11 mouse cellular contexts compared by ENCODE assay signal in the genomic region with DNA sequence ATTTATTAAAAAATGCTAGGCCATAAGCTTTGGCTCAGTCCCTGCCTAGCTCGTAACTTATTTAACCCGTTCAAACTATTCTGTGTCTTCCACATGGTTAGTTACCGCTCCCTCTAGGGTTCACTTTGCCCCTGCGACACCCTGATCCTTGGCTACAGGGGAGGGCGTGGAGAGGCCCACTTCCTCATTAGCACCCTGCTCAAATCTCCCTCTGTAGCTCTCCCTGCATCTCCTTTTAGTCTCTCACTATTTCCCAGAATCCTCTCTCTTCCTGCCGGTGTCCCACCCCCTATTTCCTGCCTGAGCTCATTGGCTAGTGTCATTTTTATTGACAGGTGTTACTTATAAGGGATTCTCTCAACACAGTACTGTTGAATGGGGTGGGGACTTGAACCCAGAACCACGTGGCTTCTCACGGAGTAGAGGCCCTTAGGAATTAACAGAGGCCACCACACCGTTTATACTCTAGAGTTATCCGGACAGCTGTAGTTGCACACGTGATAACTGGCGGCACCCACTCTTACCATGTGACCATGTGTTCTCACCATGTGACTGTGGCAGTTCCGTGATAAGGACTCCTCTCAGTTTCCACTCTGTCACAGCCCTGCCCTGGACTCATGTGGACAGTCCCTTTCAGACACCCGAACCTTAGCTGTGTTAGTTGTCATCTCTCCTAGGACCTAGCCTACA. TPM values are rescaled to one million over a fixed set of nuclear protein-coding genes. Genes with fewer than 3 reads are reported as not detected.
DNase-seq lines count a peak whose midpoint lies in the region; ATAC-seq and TF ChIP-seq lines count a peak whose summit lies in the region.
"Had no signal": no experiment of that assay in that cellular context is flagged by ENCODE, and none has a peak within 500 bp of the region (broad histone marks: within the 10 kb centered on the region; RNA-seq: fewer than 3 reads in every experiment).

No protein-coding gene starts in this region.

- H3K9me3 ChIP-seq in kidney, embryonic 16.5 days (ENCODE audit: low read length) = no peaks in the 10 kb centered on the region
- no peaks in the 10 kb centered on the region for H3K9me3 ChIP-seq in G1E (replicated peaks)
- H3K9me3 ChIP-seq: hindbrain, embryonic 13.5 days had no signal

- WGBS in kidney, embryonic 16.5 days = 84% methylated on average over 14 of the region's 14 CpGs

- H3K27ac ChIP-seq in kidney, embryonic 16.5 days (ENCODE audit: low read length) = no peak overlapping the region

- H3K36me3 ChIP-seq in kidney, embryonic 16.5 days (ENCODE audit: insufficient read depth, low read length) = peaks cover 84% of the 10 kb centered on the region
- H3K36me3 ChIP-seq in G1E (replicated peaks) = peaks cover 58% of the 10 kb centered on the region

- H3K27me3 ChIP-seq in kidney, embryonic 16.5 days (ENCODE audit: insufficient read depth, low read length) = no peaks in the 10 kb centered on the region
- H3K27me3 ChIP-seq in G1E (ENCODE audit: insufficient read depth, low read length) = peaks cover 5% of the 10 kb centered on the region; the same call in 1 of the 2 replicates

- no peak overlapping the region for H3K4me3 ChIP-seq in kidney, embryonic 16.5 days (ENCODE audit: low read length)
- no peak overlapping the region for H3K4me3 ChIP-seq in G1E (ENCODE audit: low read depth, low read length)
- H3K4me3 ChIP-seq: hindbrain, embryonic 13.5 days had no signal

- DNase-seq in cerebellum, adult 8-10 months = peak; percentile 26
- DNase-seq in cerebellum, postnatal 4 days (ENCODE audit: low spot score in 2 of 2) = no peak
- DNase-seq in kidney, adult 8-10 months = peak; percentile 60 to 68
- peak; percentile 39 for DNase-seq in G1E (ENCODE audit: low spot score)
- DNase-seq in kidney, postnatal 14 days = peak; percentile 58
- DNase-seq in retina, embryonic 14.5 days (ENCODE audit: low spot score) = no peak
- DNase-seq: adrenal gland, postnatal 10 days had no signal

- ATAC-seq in kidney, embryonic 16.5 days (ENCODE audit: low FRiP score, low TSS enrichment) = no peak
- ATAC-seq in G1E (ENCODE audit: extremely low read depth, insufficient number of reproducible peaks, low FRiP score, poor library complexity, severe bottlenecking) = peak; percentile 22; the same call in 1 of the 2 replicates
- no peak for ATAC-seq in frontal cortex, adult (ENCODE audit: low TSS enrichment)
- ATAC-seq: midbrain, embryonic 16.5 days had no signal

- no peak for TF ChIP-seq CTCF in G1E (IDR thresholded peaks at IDR 0.05; ENCODE audit: low read depth, low read length)

- H3K9ac ChIP-seq in kidney, embryonic 16.5 days (replicated peaks; ENCODE audit: low read length) = no peak overlapping the region
- H3K9ac ChIP-seq: hindbrain, embryonic 13.5 days had no signal

- no peak overlapping the region for H3K4me2 ChIP-seq in kidney, embryonic 16.5 days (replicated peaks; ENCODE audit: low read depth, low read length)
- H3K4me2 ChIP-seq: hindbrain, embryonic 13.5 days had no signal

- H3K4me1 ChIP-seq in kidney, embryonic 16.5 days (ENCODE audit: insufficient read depth, low read length) = peaks cover 20% of the 10 kb centered on the region
- peaks cover 6% of the 10 kb centered on the region; the same call in 1 of the 2 replicates for H3K4me1 ChIP-seq in G1E (ENCODE audit: insufficient read depth, low read depth, low read length)

RNA-seq across cellular contexts. Expression of gene Ppara, which starts 36.3 kb away (rescaled TPM):
- polyA plus RNA-seq in kidney, embryonic 16.5 days (2015; fragmentation: Nextera tagmentation; extraction: Ambion mirVana) = 5.1 and 5.9 TPM in 2 replicates
- not detected in 2 replicates for total RNA-seq in G1E (2014; fragmentation: Nextera tagmentation)
- 0.11 TPM in 1 of 2 replicates, not detected in the other for total RNA-seq in G1E (2017)
- polyA plus RNA-seq in G1E (2012) = not detected in 2 replicates

Comparison
In these comparisons a context has a peak if more than half of its experiments do, and no peak if none do; other contexts are left out.
1. DNase-seq: peak in cerebellum, adult 8-10 months (single experiment), kidney, adult 8-10 months (2 of 2), G1E (single experiment) and kidney, postnatal 14 days (single experiment); none in cerebellum, postnatal 4 days (0 of 2) and retina, embryonic 14.5 days (single experiment).